Mouse (Mus musculus) heart, postnatal 0 days (tissue): Measurements from ENCODE around the gene Ntpcr. TPM values are rescaled to one million over a fixed set of nuclear protein-coding genes. Genes with fewer than 3 reads are reported as not detected.

Source experiments
- ATAC-seq: fragments of 200-750 bp; cut with Nextera tagmentation; 2 replicates; pipeline ENCODE4 v1.8.0; 2017; ENCODE audit warnings: low read depth, moderate number of reproducible peaks, moderate library complexity; ENCODE audit not compliant: insufficient read depth
- DNase-seq: peaks from one replicate; pipeline ENCODE4 v3.0.0-alpha.2; 2016; ENCODE audit warnings: low spot score
- H3K27ac ChIP-seq: fragments of 300-500 bp; sonication (generic); 2 replicates; pipeline ENCODE4 v1.5.1; 2014; ENCODE audit warnings: low read depth, mild to moderate bottlenecking
- H3K27me3 ChIP-seq: fragments of 300-500 bp; sonication (generic); 2 replicates; pipeline ENCODE4 v1.6.1; 2014; ENCODE audit warnings: low read length, mixed read lengths; ENCODE audit not compliant: control insufficient read depth, insufficient read depth
- H3K36me3 ChIP-seq: fragments of 300-500 bp; sonication (generic); replicated peaks from 2 replicates; pipeline ENCODE4 v1.6.1; 2014; ENCODE audit warnings: low read length, mixed read lengths; ENCODE audit not compliant: control insufficient read depth, insufficient read depth
- H3K4me1 ChIP-seq: fragments of 300-500 bp; sonication (generic); 2 replicates; pipeline ENCODE4 v1.6.1; 2014; ENCODE audit warnings: antibody characterized with exemption; ENCODE audit not compliant: control insufficient read depth, insufficient read depth
- H3K4me2 ChIP-seq: fragments of 300-500 bp; sonication (generic); 2 replicates; pipeline ENCODE4 v1.6.1; 2014; ENCODE audit warnings: low read depth, mild to moderate bottlenecking, low read length, moderate library complexity
- H3K4me3 ChIP-seq: fragments of 300-500 bp; sonication (generic); 2 replicates; pipeline ENCODE4 v1.5.1; 2014; ENCODE audit warnings: low read depth, low read length
- H3K9ac ChIP-seq: fragments of 300-500 bp; sonication (generic); replicated peaks from 2 replicates; pipeline ENCODE4 v1.6.1; 2014; ENCODE audit warnings: low read depth, low read length, mixed read lengths
- H3K9me3 ChIP-seq: fragments of 300-500 bp; sonication (generic); replicated peaks from 2 replicates; pipeline ENCODE4 v1.6.1; 2016; ENCODE audit warnings: low read length; ENCODE audit not compliant: control insufficient read depth
- CTCF ChIP-seq: IDR thresholded peaks from 2 replicates; pipeline ENCODE4 v1.5.1; 2016; ENCODE audit warnings: antibody characterized with exemption, control low read depth, low read depth
- EP300 ChIP-seq: IDR thresholded peaks from 2 replicates; pipeline ENCODE4 v1.6.1; 2016; ENCODE audit warnings: antibody characterized with exemption, low read depth
- WGBS: fragments of 180-500 bp; shearing (Covaris S2); extraction: QIAGEN DNeasy Blood & Tissue Kit; methylation state at CpG from one replicate; pipeline ENCODE4 v1.1.7; 2014; 5-methylcytosine and 5-hydroxymethylcytosine counted together
- polyA plus RNA-seq: library from polyadenylated mRNA; unstranded; fragments of >200 nt; fragmentation: Nextera tagmentation; extraction: Ambion mirVana; gene quantifications from 2 replicates; pipeline ENCODE4 v1.2.1, GENCODE M21; 2015
- total RNA-seq: library from RNA; depleted of rRNA; stranded (reverse); fragments of >200 nt; gene quantifications from 2 replicates; pipeline ENCODE4 v1.2.3, GENCODE M21; 2014; ENCODE audit warnings: low replicate concordance; rRNA removed

Gene Ntpcr
- total and polyA plus RNA-seq, 2 experiments from 2014 or later, result 34.7 to 35.1 TPM

DNA sequence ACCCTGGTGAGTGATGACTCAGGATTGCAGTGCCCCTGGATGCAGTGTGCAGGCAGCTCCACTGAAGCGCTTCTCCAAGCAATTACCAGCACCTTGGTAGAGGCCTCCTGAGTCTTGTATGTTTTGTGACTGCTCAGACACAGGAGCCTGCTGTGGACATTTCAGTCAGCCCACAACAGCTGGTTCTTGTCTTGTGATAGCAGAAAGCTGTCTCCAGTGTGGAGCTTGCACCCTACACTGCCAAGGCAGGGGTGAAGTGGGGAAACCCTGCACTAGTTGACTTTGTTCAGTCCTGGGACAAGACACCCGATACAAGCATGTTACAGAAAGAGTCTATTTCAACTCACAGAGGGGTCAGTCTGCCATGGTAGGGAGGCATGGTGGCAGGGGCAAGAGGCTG lies 65.6 kb downstream of the Ntpcr start:
- Histone ChIP-seq H3K4me1 (peaks cover 13% of the 10 kb centered on the region), H3K27ac (no peak overlapping the region), H3K27me3 (no peaks in the 10 kb centered on the region), H3K9ac (no peak overlapping the region), H3K9me3 (no peaks in the 10 kb centered on the region), H3K4me2 (no peak overlapping the region), H3K4me3 (no peak overlapping the region), H3K36me3 (no peaks in the 10 kb centered on the region)
- TF ChIP-seq CTCF (no peak), EP300 (no peak)
- 57% methylated on average over 2 of the region's 2 CpGs for WGBS
- DNase-seq (no peak), ATAC-seq (no peak)

DNA sequence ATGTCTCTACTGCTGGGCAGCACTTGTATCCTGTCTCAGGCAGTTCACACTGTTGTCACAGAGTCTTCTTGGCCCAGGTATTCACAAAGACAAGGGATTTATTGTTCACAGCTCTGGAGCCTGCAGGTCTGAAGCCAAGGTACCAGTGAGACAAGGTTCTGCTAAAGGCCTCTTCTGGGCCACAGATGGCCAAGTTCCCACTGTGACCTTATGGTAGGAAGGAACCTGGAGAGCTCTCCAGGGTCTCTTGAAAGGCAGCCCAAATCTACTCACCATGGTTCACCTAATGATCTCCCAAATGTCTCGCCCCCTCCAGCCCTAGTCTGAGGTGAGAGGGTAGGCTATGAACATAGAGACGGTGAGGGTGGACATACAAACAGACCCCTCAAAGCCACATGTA lies 67.2 kb downstream of the Ntpcr start:
- Histone ChIP-seq H3K9ac (no peak overlapping the region), H3K27me3 (no peaks in the 10 kb centered on the region), H3K9me3 (no peaks in the 10 kb centered on the region), H3K36me3 (no peaks in the 10 kb centered on the region), H3K4me1 (peaks cover 6% of the 10 kb centered on the region; the same call in 1 of the 2 replicates), H3K27ac (no peak overlapping the region), H3K4me3 (no peak overlapping the region), H3K4me2 (no peak overlapping the region)
- WGBS, result 92% methylated on average over 2 of the region's 2 CpGs
- ATAC-seq, result no peak
- no peak for DNase-seq
- TF ChIP-seq EP300 (no peak), CTCF (no peak)

Other genes with a start within 250 kb of the Ntpcr start
- 65.8 and 66.1 TPM in 2 replicates for gene Sipa1l2, start 160.2 kb upstream of the Ntpcr start, total RNA-seq
- 12.3 and 13.6 TPM in 2 replicates for gene Sipa1l2, start 160.2 kb upstream of the Ntpcr start, polyA plus RNA-seq
- 5.5 and 12.6 TPM in 2 replicates for gene Map10, start 60.1 kb upstream of the Ntpcr start, total RNA-seq
- 4.1 and 4.5 TPM in 2 replicates for gene Map10, start 60.1 kb upstream of the Ntpcr start, polyA plus RNA-seq
- gene Pcnx2, start 168.4 kb downstream of the Ntpcr start, total RNA-seq, result 0.04 and 0.12 TPM in 2 replicates
- 0.16 and 0.22 TPM in 2 replicates for gene Pcnx2, start 168.4 kb downstream of the Ntpcr start, polyA plus RNA-seq
- 0.34 and 1.2 TPM in 2 replicates for gene Map3k21, start 180.5 kb downstream of the Ntpcr start, total RNA-seq
- gene Map3k21, start 180.5 kb downstream of the Ntpcr start, polyA plus RNA-seq, result 0.07 and 0.14 TPM in 2 replicates